Mouse (Mus musculus) 416B (cell line): ENCODE measurements around the gene Nhlrc2.

Experiments used
- DNase-seq: peaks from one replicate; pipeline ENCODE4 v3.0.0; 2011; ENCODE audit warnings: low read depth

Nhlrc2 gene

GRCm38 (mm10) chr19:56627881-56628472, 79.9 kb downstream of the Nhlrc2 start:
- no peak for DNase-seq

DNA sequence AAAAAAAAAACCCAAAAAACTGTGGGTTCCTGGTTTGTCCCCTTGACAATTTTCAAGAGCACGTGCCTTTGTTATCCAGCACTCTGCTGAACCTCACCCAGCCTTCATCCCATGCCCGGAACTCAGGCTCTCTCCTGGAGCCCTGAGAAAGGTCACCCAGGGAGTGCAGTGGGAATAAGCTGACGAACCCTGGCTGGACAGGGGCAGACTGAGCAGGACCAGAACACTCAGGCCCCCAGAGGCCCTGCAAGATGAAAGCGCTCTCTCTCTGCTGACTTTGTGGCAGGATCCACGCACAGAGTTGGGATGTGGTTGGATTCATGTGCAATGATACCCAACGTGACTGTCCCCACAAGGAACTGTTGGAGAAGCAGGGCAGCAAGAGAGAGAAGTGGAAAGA, 81.6 kb downstream of the Nhlrc2 start:
- DNase-seq, result no peak

DNA sequence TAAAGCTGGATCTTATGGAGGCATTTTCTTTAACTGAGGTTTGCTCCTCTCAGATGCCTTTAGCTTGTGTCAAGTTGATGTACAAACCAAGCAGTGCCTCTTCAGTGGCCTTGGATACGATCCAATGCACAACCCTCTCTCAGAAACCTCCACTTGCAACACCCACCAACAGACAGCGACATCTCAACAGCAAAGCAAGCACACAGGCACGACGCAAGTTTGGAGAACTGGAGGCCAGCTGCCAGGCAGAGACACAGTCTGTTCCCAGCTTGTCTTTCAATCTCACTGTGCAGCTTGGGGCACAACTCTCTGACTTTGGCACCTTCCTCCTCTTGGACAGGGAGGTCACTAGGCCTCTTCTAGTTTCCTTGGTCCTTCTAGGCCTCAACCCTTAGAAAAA, 83.0 kb downstream of the Nhlrc2 start:
- DNase-seq, result no peak

DNA sequence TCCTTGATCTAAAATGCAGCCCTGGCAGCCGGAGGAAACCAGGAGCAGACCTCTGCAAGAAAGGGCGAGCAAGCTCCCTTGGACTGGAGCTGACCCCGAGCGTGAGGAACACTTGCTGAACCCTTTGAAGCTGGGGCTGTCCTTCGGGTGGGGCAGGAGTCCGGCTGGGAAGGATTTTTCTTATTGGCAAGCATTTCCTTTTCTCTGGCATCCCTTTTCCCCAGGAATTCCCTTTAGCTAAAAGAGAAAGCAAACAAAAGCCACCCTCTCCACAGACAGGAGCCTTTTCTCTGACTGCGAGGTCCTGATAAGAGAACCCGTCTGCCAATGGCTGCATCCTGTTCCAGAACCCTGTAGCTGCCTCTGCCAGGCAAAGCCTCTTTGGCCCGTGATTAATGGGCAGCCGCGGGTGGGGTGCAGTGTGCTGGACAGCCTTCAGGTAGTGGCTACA, 83.4 kb downstream of the Nhlrc2 start:
- DNase-seq, result no peak

- DNase-seq, result no peak
Observed at GRCm38 (mm10) chr19:56637035-56637683, 89.1 kb downstream of the Nhlrc2 start.

DNA sequence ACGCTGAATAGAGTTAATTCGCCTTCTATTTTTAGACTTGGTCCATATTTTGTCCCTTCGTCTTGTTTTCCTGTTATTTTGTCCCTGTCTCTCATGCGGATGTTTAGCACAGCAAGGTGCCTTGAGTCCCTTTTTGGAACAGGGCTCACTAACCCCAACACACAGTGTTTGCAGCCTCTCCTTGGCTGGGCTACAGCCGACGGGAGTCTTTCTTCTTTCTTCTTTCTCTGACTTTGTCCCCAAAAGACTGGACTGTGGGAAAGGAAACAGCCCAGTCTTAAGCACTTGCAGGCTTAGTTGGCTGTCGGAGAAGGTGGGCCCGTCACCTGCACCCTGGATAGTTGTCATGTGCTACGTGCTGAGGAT, 89.6 kb downstream of the Nhlrc2 start:
- no peak for DNase-seq

- no peak for DNase-seq
Observed at GRCm38 (mm10) chr19:56647451-56648120, 99.5 kb downstream of the Nhlrc2 start.

- no peak for DNase-seq
Observed at GRCm38 (mm10) chr19:56651262-56651661, 103.2 kb downstream of the Nhlrc2 start.

- no peak for DNase-seq
Observed at GRCm38 (mm10) chr19:56652034-56652962, 104.2 kb downstream of the Nhlrc2 start.
